Mouse (Mus musculus): ENCODE results near the gene Gpatch3. TPM values are rescaled to one million over a fixed set of nuclear protein-coding genes. Genes with fewer than 3 reads are reported as not detected.

Gene Gpatch3
- polyA plus RNA-seq, 1 experiment from 2014 or later: 9.0 TPM

DNA sequence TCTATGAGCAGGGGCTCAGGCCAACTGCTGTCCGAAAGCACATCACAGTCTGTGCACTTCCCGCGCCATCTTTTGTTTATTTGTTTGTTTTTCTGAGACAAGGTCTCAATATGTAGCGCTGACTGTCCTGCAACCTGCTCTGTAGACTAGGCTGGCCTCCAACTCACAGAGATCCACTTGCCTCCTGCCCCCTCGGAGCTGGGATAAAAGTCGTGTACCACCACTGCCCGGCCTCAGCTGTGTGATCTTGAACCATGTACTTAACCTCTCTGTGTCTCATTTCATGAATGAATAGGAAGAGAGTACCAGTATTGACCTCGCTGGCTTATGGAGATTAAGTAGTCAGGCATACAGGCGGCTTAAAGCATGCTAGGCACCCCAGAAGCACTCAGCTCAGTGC lies 52.1 kb downstream of the Gpatch3 start:
- no peak overlapping the region for H3K4me2 ChIP-seq (replicated peaks)
- H3K4me3 ChIP-seq: no peak overlapping the region
- peaks cover 3% of the 10 kb centered on the region for H3K4me1 ChIP-seq
- no peak overlapping the region for H3K9ac ChIP-seq (replicated peaks)
- ATAC-seq (replicated peaks): no peak
- peaks cover 8% of the 10 kb centered on the region for H3K36me3 ChIP-seq
- WGBS: 88% methylated on average over 9 of the region's 9 CpGs
- H3K27ac ChIP-seq (replicated peaks): no peak overlapping the region
- no peaks in the 10 kb centered on the region for H3K27me3 ChIP-seq
- no peaks in the 10 kb centered on the region for H3K9me3 ChIP-seq

- Histone ChIP-seq H3K36me3 (peaks cover 8% of the 10 kb centered on the region), H3K4me2 (replicated peaks) (no peak overlapping the region), H3K9ac (replicated peaks) (no peak overlapping the region), H3K9me3 (no peaks in the 10 kb centered on the region), H3K4me1 (peaks cover 8% of the 10 kb centered on the region), H3K27ac (replicated peaks) (no peak overlapping the region), H3K4me3 (no peak overlapping the region), H3K27me3 (no peaks in the 10 kb centered on the region)
- ATAC-seq (replicated peaks): no peak
- 91% methylated on average over 14 of the region's 14 CpGs for WGBS
These were observed 52.5 kb downstream of the Gpatch3 start for GRCm38 (mm10) chr4:133627039-133627438.

GRCm38 (mm10) chr4:133628517-133628916 lies 54.0 kb downstream of the Gpatch3 start:
- ATAC-seq (replicated peaks): no peak
- H3K4me2 ChIP-seq (replicated peaks): no peak overlapping the region
- peaks cover 15% of the 10 kb centered on the region for H3K4me1 ChIP-seq
- H3K27ac ChIP-seq (replicated peaks): no peak overlapping the region
- no peak overlapping the region for H3K4me3 ChIP-seq
- no peaks in the 10 kb centered on the region for H3K9me3 ChIP-seq
- peaks cover 8% of the 10 kb centered on the region for H3K36me3 ChIP-seq
- H3K27me3 ChIP-seq: no peaks in the 10 kb centered on the region
- WGBS: 94% methylated on average over 2 of the region's 2 CpGs
- no peak overlapping the region for H3K9ac ChIP-seq (replicated peaks)

DNA sequence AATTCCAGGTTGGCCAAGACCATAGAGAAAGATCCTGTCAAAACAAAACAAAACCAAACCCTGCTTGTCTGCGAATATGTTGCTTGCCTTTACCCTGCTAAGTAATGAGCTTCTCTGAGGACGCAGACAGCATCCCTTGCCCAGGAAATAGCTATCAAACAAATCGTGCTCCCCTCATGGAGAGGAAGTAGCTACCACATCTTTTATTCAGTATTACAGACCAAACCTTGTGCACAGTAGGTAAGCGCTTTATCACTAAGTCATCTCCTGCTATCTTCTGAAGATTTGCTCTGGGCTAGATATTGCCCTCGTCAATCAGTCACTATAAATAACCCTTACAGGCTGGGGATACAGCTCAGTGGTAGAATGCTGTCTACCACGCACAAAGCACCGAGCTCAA lies 54.6 kb downstream of the Gpatch3 start:
- 91% methylated on average over 7 of the region's 7 CpGs for WGBS
- Histone ChIP-seq H3K36me3 (peaks cover 8% of the 10 kb centered on the region), H3K27me3 (no peaks in the 10 kb centered on the region), H3K4me2 (replicated peaks) (no peak overlapping the region), H3K27ac (replicated peaks) (no peak overlapping the region), H3K4me1 (peaks cover 16% of the 10 kb centered on the region), H3K9me3 (no peaks in the 10 kb centered on the region), H3K9ac (replicated peaks) (no peak overlapping the region), H3K4me3 (no peak overlapping the region)
- ATAC-seq (replicated peaks): no peak

DNA sequence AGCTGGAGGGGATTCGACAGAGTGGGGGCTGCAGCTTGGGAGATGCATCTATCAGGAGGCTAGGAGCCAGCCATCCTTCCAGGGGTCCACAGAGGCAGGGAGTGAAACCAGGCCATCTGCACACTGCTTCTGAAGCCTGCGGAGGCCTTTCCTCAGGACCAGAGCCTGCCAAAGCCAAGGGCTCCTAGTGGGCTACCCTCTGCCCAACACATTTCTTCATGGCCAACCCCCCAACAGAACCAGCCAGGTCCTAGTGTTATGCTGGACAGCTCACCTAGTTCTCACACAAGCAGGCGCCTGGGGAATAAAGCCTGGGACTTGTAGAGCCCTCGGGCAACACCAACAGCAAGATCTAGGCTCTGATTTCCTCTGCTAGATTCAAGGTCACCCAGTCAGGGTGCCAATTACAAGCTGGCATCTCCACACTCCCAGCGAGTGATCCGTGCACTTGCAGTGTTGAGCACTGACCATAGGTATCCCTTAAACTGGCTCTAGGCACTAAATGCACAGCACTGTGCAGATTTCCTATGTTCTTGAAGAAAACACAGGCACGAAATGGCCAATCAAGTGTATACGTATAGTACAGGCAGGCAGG lies 55.9 kb downstream of the Gpatch3 start:
- H3K9ac ChIP-seq (replicated peaks): no peak overlapping the region
- no peaks in the 10 kb centered on the region for H3K27me3 ChIP-seq
- no peak for ATAC-seq (replicated peaks)
- H3K27ac ChIP-seq (replicated peaks): no peak overlapping the region
- 90% methylated on average over 8 of the region's 8 CpGs for WGBS
- H3K36me3 ChIP-seq: peaks cover 4% of the 10 kb centered on the region
- no peak overlapping the region for H3K4me2 ChIP-seq (replicated peaks)
- peaks cover 16% of the 10 kb centered on the region for H3K4me1 ChIP-seq
- H3K9me3 ChIP-seq: no peaks in the 10 kb centered on the region
- H3K4me3 ChIP-seq: no peak overlapping the region

DNA sequence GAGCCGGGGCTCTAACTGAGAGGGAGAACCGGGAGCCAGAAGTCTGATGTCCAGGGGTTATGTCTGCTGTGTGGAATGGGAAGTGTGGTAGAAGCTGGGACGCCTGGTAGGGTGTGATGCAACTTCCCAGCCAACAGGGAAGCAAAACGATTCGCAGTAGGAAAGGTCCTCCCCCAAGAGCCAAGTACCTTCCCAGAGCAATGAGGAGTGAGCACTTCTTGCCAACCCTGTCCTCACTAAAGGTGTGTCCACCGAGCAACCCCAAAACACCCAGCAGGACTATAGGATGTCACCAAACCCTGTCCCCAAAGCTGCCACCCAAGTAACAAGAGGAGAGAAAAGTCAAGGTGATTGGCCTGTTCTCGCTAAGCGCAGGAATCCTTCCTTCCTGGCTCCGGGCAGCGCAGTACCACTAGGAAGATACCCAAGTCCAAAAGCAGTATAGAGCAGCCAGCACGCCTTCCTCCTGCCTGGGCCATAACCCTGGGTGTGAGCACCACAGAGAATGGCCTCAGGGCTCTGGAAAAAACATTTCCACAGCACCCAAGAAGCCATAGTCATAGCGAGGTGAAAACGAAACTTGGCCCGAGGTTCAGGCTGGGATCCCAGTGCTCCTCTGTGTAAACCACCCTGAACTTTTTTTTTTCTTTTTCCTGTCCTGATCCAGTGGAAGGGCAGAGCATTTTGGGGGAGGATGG lies 56.7 kb downstream of the Gpatch3 start:
- Histone ChIP-seq H3K27ac (replicated peaks) (no peak overlapping the region), H3K27me3 (no peaks in the 10 kb centered on the region), H3K4me3 (no peak overlapping the region), H3K36me3 (no peaks in the 10 kb centered on the region), H3K9ac (replicated peaks) (no peak overlapping the region), H3K4me2 (replicated peaks) (no peak overlapping the region), H3K4me1 (peaks cover 16% of the 10 kb centered on the region), H3K9me3 (no peaks in the 10 kb centered on the region)
- no peak for ATAC-seq (replicated peaks)
- WGBS: 86% methylated on average over 14 of the region's 14 CpGs

DNA sequence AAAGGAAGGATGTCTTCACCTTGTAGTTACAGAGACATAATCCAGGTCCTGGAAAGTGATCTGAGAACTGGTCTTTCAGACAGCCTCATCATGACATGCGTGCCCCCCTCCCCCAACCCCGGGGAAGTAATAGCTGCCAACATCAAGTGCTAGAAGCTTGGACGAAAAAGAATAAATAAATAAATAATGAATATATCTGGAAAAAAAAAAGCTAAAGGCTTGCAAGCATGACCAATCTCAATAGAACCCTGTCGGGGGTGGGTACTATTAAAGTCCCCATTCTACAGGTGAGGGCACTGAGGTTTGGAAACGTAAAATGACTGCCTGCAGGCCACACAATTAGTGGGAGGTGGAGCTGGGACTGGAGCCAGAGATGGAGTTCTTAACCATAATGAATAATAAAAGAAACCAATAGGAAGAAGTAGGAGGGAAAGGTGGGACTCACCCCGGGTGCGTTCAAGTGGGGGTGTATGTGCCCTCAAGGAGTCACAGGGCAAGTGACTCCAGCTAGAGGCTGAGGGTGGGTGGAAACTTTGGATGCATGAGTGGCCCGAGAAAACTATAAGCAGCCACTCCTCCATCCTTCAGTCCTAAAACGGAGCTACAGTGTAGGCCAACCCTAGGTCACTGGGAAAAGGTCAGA lies 57.3 kb downstream of the Gpatch3 start:
- H3K36me3 ChIP-seq: no peaks in the 10 kb centered on the region
- peak overlapping the region; percentile 97 for H3K4me2 ChIP-seq (replicated peaks)
- peak overlapping the region; percentile 92 for H3K9ac ChIP-seq (replicated peaks)
- H3K4me1 ChIP-seq: peaks cover 16% of the 10 kb centered on the region
- H3K27me3 ChIP-seq: no peaks in the 10 kb centered on the region
- WGBS: 27% methylated on average over 9 of the region's 9 CpGs
- H3K27ac ChIP-seq (replicated peaks): no peak overlapping the region
- H3K9me3 ChIP-seq: no peaks in the 10 kb centered on the region
- no peak for ATAC-seq (replicated peaks)
- H3K4me3 ChIP-seq: peak overlapping the region; percentile 88

GRCm38 (mm10) chr4:133632483-133633327 lies 58.2 kb downstream of the Gpatch3 start:
- Histone ChIP-seq H3K4me2 (replicated peaks) (peak overlapping the region; percentile 97), H3K4me1 (peaks cover 16% of the 10 kb centered on the region), H3K9me3 (no peaks in the 10 kb centered on the region), H3K27me3 (no peaks in the 10 kb centered on the region), H3K36me3 (no peaks in the 10 kb centered on the region), H3K9ac (replicated peaks) (peak overlapping the region; percentile 92), H3K4me3 (peak overlapping the region; percentile 88), H3K27ac (replicated peaks) (peak overlapping the region; percentile 84)
- ATAC-seq (replicated peaks): peak; percentile 81
- WGBS: under 1% methylated on average over 55 of the region's 69 CpGs

GRCm38 (mm10) chr4:133633332-133634042 lies 58.9 kb downstream of the Gpatch3 start:
- Histone ChIP-seq H3K9ac (replicated peaks) (peak overlapping the region; percentile 92), H3K27ac (replicated peaks) (peak overlapping the region; percentile 84), H3K4me3 (peak overlapping the region; percentile 88), H3K4me2 (replicated peaks) (peak overlapping the region; percentile 97), H3K9me3 (no peaks in the 10 kb centered on the region), H3K4me1 (peaks cover 16% of the 10 kb centered on the region), H3K36me3 (no peaks in the 10 kb centered on the region), H3K27me3 (no peaks in the 10 kb centered on the region)
- WGBS: 10% methylated on average over 36 of the region's 47 CpGs
- ATAC-seq (replicated peaks): peak; percentile 94

Data from forebrain, embryonic 15.5 days (tissue).